Mouse (Mus musculus): Measurements from ENCODE around the gene Syngr1.

Gene Syngr1

DNA sequence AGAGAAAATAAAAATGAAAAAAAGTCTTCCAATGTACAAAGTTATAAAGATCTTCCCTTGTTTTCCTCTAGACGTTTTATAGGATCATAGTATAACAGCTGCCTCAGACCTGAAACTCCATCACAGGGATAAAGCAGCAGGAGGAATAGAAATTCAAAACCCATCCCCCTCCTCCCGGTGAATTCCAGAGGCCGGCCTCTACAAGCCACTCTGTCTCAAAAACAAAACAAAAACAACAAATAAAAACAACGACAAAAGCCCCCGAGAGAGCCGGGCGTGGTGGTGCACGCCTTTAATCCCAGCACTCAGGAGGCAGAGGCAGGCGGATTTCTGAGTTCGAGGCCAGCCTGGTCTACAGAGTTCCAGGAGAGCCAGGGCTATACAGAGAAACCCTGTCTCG is 979 bp upstream of the Syngr1 start:
- DNase-seq (ENCODE audit: low read depth, low spot score) = no peak

DNA sequence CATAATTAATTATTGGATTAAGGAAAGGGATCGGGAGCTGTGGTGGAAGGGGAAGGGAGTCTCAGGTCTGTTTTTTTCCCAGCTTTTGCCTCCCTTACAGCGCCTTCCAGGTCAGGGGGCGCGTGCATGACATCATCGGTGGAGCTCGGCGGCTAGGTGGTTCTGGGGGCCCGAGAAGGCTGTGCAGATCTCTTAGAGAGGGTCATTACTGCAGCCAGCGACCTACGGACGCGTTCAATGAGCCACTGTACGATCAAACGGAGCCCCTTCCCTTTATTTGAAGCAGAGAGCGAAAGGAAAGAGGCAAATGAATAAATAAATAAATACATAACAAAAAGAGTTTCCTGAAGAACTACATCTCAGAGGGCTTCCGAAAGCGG is 403 bp upstream of the Syngr1 start:
- peak; percentile 57 for DNase-seq (ENCODE audit: low read depth, low spot score)

DNA sequence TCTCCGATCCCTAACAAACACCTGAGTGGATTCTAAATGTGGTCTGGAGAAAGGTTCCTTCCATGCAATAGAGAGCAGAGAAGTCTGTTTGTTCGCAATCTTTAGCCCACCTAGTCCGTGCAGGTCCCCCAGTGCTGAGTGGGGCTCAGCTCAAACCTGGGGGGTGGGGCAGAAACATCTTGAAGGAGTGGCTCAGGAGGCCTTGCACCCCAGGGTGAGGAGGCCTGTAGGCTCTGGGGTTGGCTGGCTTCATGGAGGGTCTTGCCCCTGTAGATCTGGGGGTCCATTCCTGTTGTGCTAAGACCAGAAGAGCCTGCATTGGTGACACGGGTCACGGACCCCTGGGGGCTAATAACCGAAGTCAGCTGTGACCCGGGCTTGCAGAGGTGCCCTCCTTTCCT is 907 bp downstream of the Syngr1 start:
- DNase-seq (ENCODE audit: low read depth, low spot score) = peak; percentile 51

DNA sequence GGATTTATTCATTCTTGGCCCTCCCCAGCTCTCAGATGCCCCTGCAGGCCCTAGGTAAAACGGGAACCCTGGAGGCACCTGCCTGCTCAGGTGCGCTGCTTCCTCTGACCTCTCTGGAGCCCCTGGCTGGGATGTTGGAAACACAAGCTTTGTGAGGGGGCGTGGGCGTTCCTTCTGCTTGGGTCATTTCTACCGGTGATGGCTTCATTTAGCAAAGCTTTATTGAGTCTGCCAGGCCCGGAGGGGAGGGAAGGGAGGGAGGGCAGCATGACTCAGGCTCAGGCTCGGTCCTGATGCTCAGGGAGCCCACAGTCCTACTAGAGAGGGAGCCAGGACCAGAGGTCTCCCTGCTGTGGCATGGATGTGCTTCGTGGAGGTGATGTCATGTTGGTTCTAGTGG is 1.5 kb downstream of the Syngr1 start:
- peak; percentile 96 for DNase-seq (ENCODE audit: low read depth, low spot score)

DNA sequence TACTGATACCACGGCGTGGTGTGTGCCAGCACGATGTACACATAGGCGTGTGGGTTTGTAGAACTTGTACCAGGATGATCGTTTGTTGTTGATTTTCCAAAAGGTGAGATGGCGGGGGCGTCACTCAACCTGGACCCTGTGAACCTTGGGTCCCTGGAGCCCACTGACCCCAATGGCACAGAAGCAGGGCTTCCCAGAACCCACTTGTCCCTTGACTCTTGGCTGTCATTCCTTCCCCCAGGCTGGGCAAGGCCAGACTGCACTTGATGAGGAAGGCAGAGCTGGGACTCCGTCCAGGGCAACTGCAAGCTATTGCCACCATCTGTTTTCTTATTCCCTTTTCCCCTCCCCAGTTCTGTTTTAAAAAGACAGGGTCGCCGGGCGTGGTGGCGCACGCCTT is 3.1 kb downstream of the Syngr1 start:
- peak; percentile 94 for DNase-seq (ENCODE audit: low read depth, low spot score)

DNA sequence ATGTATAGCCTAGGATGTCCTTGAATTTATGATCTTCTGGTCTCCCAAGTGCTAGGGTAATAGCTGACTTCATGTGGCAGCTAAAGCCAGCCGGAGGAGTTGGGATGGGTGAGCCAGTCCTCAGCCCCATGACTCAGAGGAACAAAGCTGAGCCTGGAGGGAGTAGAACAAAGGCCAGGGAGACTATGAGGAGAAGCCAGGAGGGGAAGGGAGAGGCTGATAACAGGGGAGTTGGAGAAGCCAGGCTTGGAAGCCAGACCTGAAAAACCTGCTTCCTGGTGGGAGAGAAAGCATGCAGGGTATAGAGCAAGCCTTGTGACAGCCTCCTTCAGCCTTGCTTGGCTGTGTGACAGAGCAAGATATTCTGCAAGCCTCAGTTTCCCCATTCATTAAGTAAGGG is 4.5 kb downstream of the Syngr1 start:
- DNase-seq (ENCODE audit: low read depth, low spot score) = peak; percentile 41

DNA sequence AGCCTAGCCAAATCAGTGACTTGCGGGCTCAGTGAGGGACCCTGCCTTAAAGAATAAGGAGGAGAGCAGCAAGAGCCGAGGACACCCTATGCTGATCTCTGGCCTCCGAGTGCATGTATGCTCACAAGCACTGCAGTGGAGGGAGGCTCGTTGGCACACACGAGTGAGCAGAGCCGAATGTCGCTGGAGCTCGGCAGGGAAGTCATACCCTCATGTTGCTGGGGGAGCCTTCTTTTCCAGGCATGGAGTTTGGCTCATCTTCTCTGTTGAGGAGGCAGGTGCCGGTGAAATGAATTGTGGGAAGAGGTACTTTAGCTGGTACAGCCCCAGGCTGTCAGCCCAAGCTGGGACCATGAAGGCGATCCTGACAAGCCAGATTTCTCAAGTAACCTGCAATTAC is 5.3 kb downstream of the Syngr1 start:
- DNase-seq (ENCODE audit: low read depth, low spot score) = peak; percentile 71

DNA sequence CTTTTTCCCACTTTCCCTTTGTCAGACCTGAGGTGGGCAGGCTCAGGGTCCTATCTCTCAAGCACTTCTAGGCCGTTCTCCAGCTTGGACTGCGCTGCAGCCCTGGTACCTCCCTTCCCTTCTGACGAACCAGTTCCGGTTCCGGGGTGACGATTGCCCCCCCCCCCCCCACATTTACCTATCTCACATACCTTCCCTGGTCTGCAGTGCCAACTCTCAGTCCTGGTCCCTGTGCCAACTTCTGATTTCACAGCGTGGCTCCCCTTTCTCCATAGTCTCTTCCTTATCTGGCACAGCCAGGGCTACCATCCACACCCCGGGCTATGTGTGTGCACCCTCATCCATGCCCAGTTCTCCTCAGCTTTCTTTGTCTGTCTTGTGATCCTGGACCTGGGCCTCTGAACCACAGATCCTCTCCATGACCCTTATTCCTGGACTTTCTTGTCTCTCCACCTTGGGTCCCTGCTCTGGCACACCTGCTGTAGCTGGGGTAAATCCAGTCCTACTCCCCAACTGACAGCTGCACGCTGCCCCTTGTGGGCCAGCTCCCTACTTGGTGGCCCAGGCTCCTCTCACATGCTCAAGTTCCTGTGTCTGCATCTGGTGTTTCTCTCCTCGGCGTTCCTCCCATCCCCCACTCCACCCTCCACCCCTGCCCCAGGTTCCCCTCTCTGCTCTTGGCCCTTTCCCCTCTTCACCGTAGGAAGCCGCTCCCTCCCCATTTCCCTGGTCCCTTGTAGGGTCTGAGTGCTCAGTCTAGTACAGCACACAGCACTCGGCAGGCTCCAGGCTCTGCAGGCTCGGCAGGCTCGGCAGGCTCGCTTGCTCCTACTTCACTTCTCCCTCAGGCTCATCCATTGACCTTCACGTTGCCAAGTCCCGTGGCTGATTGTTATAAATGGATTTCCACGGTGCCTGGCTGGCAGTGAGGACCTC is 6.1 kb downstream of the Syngr1 start:
- peak; percentile 73 for DNase-seq (ENCODE audit: low read depth, low spot score)

DNA sequence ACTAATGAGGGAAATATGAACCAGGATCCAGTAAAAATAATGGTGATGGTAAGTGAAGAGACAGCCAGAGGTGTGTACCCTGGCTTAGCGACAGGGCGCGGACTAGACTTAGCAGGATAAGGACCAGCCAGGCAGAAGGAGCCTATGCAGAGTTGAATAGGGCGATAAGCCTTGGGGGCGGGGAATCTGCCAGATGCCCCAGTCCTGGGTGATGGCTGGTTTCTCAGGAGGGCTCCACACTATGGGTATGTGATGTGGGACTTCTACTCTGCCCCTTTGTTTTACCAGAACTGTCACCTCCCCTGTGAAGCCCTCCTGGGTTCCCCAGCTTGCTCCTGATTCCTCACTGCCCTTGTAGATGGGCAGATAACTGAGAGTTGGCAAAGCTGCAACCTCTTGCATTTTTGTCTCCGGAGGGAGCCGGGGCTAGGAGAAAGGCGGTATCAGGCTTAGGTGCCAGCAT is 6.9 kb downstream of the Syngr1 start:
- no peak for DNase-seq (ENCODE audit: low read depth, low spot score)

DNA sequence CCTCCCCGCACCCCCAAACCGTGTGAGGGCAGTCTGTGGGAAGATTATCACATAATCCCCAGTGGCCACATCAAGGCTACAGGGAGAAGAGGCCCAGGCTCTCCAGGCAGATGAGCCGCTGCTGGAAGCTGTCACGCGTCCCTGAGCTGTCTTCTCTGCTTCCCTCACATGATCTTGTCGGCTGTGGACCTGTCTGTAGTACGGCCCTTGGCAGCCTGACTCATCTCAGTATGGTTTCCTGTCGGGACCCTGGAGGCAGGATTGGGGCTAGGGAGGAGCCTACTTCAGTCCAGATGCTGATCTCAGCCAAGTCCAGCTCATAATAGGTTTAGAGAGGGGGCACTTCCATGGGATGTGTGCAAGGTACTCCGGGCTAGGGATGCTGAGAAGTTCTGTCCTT is 7.7 kb downstream of the Syngr1 start:
- peak; percentile 80 for DNase-seq (ENCODE audit: low read depth, low spot score)

DNA sequence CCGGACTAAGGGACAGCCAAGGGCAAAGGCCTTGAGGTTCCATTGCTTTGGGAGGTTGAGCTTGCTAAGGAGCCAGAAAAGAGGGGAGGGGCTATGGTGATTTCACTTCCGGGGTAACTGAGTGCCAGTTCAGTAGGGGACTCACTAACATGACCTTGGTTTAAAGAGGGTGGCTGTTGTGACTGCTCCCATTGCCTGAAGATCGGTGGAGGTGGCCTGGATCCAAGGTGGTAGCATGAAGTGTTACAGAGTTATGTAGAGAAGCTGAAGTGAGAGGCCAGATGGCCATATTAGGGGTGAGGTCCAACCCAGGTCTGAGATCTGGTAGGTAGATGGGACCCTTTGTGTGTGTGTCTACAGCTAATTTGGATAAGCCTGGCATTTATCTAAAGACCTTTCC is 8.3 kb downstream of the Syngr1 start:
- no peak for DNase-seq (ENCODE audit: low read depth, low spot score)

DNA sequence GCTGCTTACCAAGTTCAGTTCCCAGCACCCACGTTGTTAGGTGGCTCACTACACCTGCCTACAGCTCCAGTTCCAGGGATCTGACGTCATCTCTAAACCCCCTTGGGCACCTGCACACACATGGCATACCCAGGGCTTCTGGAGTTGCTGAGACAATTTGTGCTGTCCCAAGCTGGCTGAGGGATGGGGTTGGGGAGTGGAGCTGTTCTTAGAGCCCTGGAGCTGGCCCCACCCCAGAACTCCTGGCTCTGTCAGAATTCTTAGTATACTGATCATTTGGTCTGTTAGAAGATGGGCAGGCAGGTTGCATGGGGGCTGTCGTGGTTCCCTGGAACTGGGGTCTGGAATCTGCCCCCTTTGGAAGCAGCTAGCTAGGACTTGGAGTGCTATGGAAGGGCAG is 9.1 kb downstream of the Syngr1 start:
- no peak for DNase-seq (ENCODE audit: low read depth, low spot score)

DNA sequence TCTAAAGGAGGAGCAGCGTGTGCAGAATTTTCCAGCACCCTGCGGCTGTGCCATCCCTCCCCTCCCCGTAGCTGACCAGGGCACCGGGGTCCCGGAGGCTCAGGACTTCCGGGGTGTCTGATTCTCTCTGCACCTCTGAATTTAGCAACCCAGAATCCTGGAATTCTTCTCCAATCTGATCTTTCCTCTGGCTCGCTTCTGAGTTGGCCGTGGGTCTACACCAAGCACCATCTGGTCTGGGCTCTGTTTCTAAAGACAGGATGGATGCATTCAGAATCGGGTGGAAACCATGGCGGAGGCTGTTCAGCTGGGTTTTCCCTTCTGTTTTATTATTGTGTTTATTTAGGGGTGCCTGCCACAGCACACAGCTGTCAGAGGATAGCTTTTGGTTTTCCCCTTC is 9.7 kb downstream of the Syngr1 start:
- DNase-seq (ENCODE audit: low read depth, low spot score) = peak; percentile 94

DNA sequence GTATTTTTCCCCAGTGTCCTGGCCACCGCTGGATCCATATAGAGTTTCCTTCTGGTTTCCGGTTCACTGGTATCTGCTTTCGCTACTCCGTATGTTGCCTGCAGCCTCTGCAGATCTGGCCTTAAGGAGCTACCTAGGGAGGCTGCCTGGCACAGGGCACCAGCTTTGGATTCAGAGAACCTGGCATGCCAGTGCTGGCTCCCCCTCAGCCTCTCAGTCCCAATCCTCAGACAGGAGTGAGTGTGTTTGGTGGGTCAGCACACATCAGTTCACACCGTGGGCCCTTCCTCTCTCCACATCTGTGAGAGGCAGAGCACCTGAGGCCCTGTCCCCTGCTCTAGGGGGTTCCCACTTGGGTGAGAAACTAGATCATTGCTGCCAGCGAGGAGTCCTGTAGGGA is 10.4 kb downstream of the Syngr1 start:
- peak; percentile 75 for DNase-seq (ENCODE audit: low read depth, low spot score)

DNA sequence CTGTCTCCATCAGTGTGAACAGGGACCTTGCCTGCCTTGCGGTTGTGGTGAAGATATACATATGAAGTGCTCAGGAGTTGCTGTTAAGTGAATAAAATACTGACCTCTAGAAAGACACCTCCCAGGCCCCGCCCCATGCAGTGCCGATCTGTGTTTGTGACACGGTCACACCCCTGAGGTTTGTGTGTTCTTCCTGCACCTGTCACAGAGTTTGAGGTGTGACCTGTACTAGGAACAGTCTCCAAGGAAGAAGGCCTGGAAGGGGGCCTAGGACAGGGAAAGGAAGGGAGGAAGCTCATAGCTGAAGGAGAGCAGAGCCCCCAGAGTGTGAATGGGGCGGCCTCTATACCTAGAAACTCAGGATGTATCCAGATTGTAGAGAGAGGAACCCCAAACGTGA is 11.4 kb downstream of the Syngr1 start:
- peak; percentile 39 for DNase-seq (ENCODE audit: low read depth, low spot score)

DNA sequence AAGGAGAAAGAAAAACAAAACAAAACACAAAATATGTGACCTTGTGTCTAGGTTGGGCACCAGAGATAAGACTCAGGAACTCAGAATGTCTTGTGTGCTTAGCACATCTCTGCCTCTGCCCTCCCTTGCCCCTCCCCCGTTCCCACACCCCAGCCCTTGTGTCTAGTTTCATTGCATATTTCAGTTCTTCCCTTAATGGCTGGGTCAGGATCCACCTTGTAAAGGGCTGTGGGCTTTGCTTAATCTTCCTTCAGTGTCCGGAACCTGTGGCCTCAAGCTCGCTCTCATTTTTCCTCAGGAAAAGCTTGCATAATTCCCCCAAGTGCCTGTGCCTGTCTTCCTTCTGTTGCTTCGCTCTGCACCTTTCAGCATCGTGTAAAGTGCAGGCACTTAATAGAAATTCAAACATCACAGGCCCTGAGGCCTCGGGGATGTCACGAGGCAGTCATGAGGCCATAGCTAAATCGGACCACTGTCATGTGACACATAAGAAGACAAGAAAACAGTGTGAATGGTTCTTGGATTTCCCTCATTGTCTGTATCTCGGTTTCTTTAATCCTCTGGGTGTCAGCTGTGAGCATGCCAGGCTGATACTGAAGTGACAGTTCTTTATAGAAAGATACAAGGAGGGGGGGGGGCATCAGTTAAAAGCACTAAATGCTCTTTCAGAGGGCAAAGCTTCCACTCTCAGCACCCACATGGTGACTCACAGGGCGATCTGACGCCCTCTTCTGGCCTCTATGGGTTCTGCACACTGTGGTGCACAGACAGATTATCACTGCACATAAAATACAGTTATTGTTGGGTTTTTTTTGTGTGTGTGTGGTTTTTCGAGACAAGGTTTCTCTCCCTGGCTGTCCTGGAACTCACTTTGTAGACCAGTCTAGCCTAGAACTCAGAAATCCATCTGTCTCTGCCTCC is 14.6 kb downstream of the Syngr1 start:
- peak; percentile 34 for DNase-seq (ENCODE audit: low read depth, low spot score)

DNA sequence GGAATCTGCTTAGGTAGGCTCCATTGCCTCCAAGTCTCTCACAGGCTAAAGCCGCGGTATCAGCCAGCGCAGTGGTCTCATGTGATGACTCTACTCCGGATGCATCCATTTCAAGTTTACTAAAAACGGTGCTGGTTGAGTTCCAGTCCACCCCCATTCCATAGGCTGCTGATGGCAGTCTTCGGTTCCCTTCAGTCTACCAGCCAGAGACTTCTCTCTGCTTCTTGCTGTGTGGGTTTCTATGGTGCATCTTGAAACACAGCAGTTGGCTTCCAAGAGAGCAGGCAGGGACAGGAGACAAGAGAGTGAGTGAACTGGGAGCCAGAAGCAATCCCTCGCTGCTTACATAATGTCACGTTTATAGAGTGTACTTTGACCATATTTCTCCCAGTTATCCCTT is 16.0 kb downstream of the Syngr1 start:
- peak; percentile 86 for DNase-seq (ENCODE audit: low read depth, low spot score)

DNA sequence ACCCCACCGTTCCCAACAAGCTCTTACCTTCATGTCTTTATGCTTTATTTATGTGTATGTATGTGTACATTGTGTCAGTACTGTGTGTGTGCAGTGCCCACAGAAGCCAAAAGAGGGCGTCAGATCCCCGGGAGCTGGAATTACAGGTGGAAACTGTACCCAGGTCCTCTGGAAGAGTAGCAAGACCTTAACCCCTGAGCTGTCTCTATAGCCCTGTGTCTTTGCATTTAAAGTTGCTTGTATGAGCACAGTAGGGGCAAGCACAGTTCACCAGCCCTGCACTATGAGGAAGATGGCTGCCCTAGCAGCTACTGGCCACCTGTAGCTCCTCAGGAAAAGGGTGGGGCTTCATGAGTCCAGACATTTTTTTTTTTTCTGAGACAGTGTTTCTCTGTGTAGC is 16.4 kb downstream of the Syngr1 start:
- DNase-seq (ENCODE audit: low read depth, low spot score) = no peak

DNA sequence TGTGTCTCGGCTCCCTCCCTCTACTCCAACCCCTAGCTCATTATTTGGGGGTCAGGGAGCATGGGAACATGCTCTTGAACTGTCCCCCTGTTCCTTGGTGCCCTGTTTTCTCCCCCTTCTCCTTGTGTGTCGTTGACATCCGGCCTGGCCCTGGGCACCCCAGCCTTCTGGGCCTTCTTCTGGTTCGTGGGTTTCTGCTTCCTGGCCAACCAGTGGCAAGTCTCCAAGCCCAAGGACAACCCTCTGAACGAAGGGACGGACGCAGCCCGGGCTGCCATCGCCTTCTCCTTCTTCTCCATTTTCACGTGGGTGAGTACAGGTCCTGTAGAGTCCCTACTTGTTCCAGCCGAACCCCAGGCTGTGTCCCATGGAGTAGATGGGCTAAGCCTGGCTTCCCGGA is 20.3 kb downstream of the Syngr1 start:
- DNase-seq (ENCODE audit: low read depth, low spot score) = no peak

DNA sequence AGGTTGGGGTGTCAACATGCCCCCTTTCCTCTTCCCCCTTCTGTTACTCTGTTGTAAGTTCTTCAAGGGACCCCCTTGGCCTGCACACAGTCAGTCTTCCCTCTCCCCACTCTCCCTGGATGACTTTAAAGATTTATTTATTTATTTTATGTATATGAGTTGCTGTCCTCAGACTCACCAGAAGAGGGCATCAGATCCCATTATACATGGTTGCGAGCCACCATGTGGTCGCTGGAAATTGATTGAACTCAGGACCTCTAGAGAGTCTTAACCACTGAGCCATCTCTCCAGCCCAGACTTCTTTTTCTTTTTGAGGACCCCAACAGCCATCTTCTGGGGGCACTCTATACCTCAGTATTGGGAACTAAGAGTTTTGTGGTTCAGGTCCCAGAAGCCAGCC is 21.4 kb downstream of the Syngr1 start:
- DNase-seq (ENCODE audit: low read depth, low spot score) = no peak

DNA sequence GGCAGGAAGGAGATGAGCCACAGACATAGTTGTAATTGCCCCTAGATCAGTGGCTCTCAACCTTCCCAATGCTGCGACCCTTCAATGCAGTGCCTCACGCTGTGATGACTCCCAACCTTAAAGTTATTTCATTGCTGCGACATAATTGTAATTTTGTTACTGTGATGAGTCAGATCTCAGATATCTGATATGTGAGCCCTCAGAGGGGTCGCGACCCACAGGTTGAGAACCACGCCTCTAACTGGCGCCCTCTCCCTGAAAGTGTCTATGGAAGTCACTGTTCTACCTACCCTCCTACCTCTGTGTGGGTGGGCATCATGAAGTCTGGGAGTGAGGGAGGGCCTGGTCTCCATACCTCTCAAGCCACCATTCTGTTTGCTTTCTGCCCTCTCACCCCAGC is 23.3 kb downstream of the Syngr1 start:
- DNase-seq (ENCODE audit: low read depth, low spot score) = no peak

DNA sequence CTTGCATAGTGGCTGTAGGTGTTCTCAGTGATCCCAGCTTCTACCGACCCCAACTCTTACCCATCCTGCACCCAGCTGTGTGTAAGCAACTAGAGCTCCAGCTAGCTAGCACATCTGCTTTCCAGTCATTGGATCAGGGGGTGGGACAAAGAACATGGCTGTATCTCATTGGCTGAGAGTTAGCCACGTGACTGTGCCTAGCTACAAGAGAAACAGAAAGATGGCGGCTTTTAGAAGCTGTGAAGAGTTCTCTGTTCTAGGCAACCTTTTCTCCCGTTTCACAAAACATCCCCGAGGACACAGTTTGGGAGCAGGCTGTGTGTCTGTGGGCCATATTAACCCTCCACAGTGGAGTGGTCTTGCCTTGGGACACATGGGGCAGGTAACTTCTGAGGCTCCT is 24.1 kb downstream of the Syngr1 start:
- no peak for DNase-seq (ENCODE audit: low read depth, low spot score)
